In the genomic region with DNA sequence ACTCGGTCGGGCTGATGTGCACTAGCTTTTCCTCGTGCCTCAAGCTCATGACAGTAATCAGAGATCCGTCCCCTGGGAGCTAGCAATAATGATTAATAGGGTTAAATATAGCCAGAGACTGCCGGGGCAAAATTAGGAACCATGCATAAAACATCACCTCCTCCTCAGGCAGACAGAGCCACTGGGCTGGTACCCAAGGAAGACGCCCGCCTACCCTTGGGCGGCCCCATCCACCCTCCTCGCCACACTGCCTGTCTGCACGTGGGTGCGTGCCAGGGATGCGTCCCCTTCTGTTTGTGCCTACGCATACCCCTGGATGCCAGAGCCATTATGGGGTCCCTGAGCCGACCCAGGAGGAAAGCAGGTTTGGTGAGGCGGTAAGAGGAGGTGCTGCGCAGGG, we compare ENCODE assay signal across 15 mouse cellular contexts.
A peak's percentile ranks its signal among the peaks of the same experiment; 100 is the strongest.
DNase-seq lines count a peak whose midpoint lies in the region; ATAC-seq lines count a peak whose summit lies in the region.
"Had no signal": no experiment of that assay in that cellular context is flagged by ENCODE, and none has a peak within 500 bp of the region (broad histone marks: within the 10 kb centered on the region; RNA-seq: fewer than 3 reads in every experiment).

No protein-coding gene starts in this region.

- 73% methylated on average over 16 of the region's 16 CpGs for WGBS in forebrain, embryonic 13.5 days
- WGBS in forebrain, embryonic 12.5 days: 86% methylated on average over 16 of the region's 16 CpGs
- WGBS in midbrain, embryonic 11.5 days: 87% methylated on average over 16 of the region's 16 CpGs

- DNase-seq in frontal cortex, postnatal 36 days (ENCODE audit: low spot score in 2 of 2): peak; percentile 83 to 86
- DNase-seq in left cerebral cortex, adult 18-20 months (ENCODE audit: low spot score in 2 of 2): peak; percentile 60 to 84
- peak; percentile 86 to 90 for DNase-seq in right cerebral cortex, postnatal 10 days (ENCODE audit: low spot score in 2 of 2)
- DNase-seq in midbrain, embryonic 11.5 days (ENCODE audit: low spot score, missing footprints): no peak
- no peak for DNase-seq in adrenal gland, adult 8-10 months
- DNase-seq in testis, postnatal 14 days (ENCODE audit: low spot score): no peak
- DNase-seq: kidney, postnatal 10 days; thymus, adult 2 months had no signal

- no peak overlapping the region for H3K9ac ChIP-seq in forebrain, embryonic 13.5 days
- no peak overlapping the region for H3K9ac ChIP-seq in forebrain, embryonic 12.5 days
- no peak overlapping the region for H3K9ac ChIP-seq in midbrain, embryonic 11.5 days (ENCODE audit: low read length)
- H3K9ac ChIP-seq: embryonic facial prominence, embryonic 12.5 days; hindbrain, embryonic 12.5 days; neural tube, embryonic 15.5 days had no signal

- no peak for ATAC-seq in forebrain, embryonic 13.5 days
- no peak for ATAC-seq in forebrain, embryonic 12.5 days (ENCODE audit: low FRiP score)
- ATAC-seq in midbrain, embryonic 11.5 days (ENCODE audit: low FRiP score): no peak
- ATAC-seq: midbrain, embryonic 16.5 days had no signal

- no peak overlapping the region for H3K4me2 ChIP-seq in forebrain, embryonic 13.5 days
- no peak overlapping the region for H3K4me2 ChIP-seq in forebrain, embryonic 12.5 days
- H3K4me2 ChIP-seq in midbrain, embryonic 11.5 days: no peak overlapping the region
- H3K4me2 ChIP-seq: embryonic facial prominence, embryonic 12.5 days; hindbrain, embryonic 12.5 days; neural tube, embryonic 15.5 days had no signal

- H3K27ac ChIP-seq in forebrain, embryonic 13.5 days: peak overlapping the region; percentile 10; the same call in 1 of the 2 replicates
- no peak overlapping the region for H3K27ac ChIP-seq in forebrain, embryonic 12.5 days
- H3K27ac ChIP-seq in midbrain, embryonic 11.5 days (ENCODE audit: low read depth, low read length): no peak overlapping the region
- H3K27ac ChIP-seq: embryonic facial prominence, embryonic 12.5 days; heart, embryonic 10.5 days; hindbrain, embryonic 12.5 days; neural tube, embryonic 15.5 days had no signal

- H3K36me3 ChIP-seq in forebrain, embryonic 13.5 days (ENCODE audit: poor library complexity, severe bottlenecking): no peaks in the 10 kb centered on the region
- no peaks in the 10 kb centered on the region for H3K36me3 ChIP-seq in forebrain, embryonic 12.5 days (replicated peaks)
- H3K36me3 ChIP-seq in midbrain, embryonic 11.5 days (ENCODE audit: control insufficient read depth, insufficient read depth, low read length): no peaks in the 10 kb centered on the region
- H3K36me3 ChIP-seq: embryonic facial prominence, embryonic 12.5 days; heart, embryonic 10.5 days; hindbrain, embryonic 12.5 days; neural tube, embryonic 15.5 days had no signal

- no peaks in the 10 kb centered on the region for H3K9me3 ChIP-seq in forebrain, embryonic 13.5 days (replicated peaks)
- H3K9me3 ChIP-seq in forebrain, embryonic 12.5 days: 0 out of 2 replicates have a peak, but pooled peaks cover 7% of the 10 kb centered on the region
- no peaks in the 10 kb centered on the region; the same call in 1 of the 2 replicates for H3K9me3 ChIP-seq in midbrain, embryonic 11.5 days (ENCODE audit: control insufficient read depth, low read length)
- H3K9me3 ChIP-seq: embryonic facial prominence, embryonic 12.5 days; heart, embryonic 10.5 days; neural tube, embryonic 15.5 days had no signal

- no peak overlapping the region for H3K4me3 ChIP-seq in forebrain, embryonic 13.5 days
- no peak overlapping the region for H3K4me3 ChIP-seq in forebrain, embryonic 12.5 days (replicated peaks)
- no peak overlapping the region for H3K4me3 ChIP-seq in midbrain, embryonic 11.5 days (ENCODE audit: low read depth, low read length)
- H3K4me3 ChIP-seq: embryonic facial prominence, embryonic 12.5 days; heart, embryonic 10.5 days; hindbrain, embryonic 12.5 days; neural tube, embryonic 15.5 days had no signal

- H3K27me3 ChIP-seq in forebrain, embryonic 13.5 days: no peaks in the 10 kb centered on the region
- H3K27me3 ChIP-seq in forebrain, embryonic 12.5 days: no peaks in the 10 kb centered on the region
- H3K27me3 ChIP-seq in midbrain, embryonic 11.5 days (ENCODE audit: control insufficient read depth, insufficient read depth, low read length): no peaks in the 10 kb centered on the region
- H3K27me3 ChIP-seq: neural tube, embryonic 15.5 days had no signal

- peaks cover 22% of the 10 kb centered on the region for H3K4me1 ChIP-seq in forebrain, embryonic 13.5 days
- H3K4me1 ChIP-seq in forebrain, embryonic 12.5 days: peaks cover 12% of the 10 kb centered on the region
- H3K4me1 ChIP-seq in midbrain, embryonic 11.5 days (ENCODE audit: control insufficient read depth, insufficient read depth, low read length): no peaks in the 10 kb centered on the region

Comparison
In these comparisons a context has a peak if more than half of its experiments do, and no peak if none do; other contexts are left out.
1. DNase-seq: peak in frontal cortex, postnatal 36 days (2 of 2), left cerebral cortex, adult 18-20 months (2 of 2) and right cerebral cortex, postnatal 10 days (2 of 2); none in midbrain, embryonic 11.5 days (single experiment), adrenal gland, adult 8-10 months (single experiment) and testis, postnatal 14 days (single experiment).